Mouse (Mus musculus): ENCODE measurements around the gene Plekha5.
A peak's percentile ranks its signal among the peaks of the same experiment; 100 is the strongest.

The Plekha5 gene

GRCm38 (mm10) chr6:140455851-140456250 is 32.0 kb downstream of the Plekha5 start:
- no peak for DNase-seq (ENCODE audit: low spot score)

GRCm38 (mm10) chr6:140456393-140457163 is 32.7 kb downstream of the Plekha5 start:
- DNase-seq (ENCODE audit: low spot score): no peak

GRCm38 (mm10) chr6:140460398-140460797 is 36.5 kb downstream of the Plekha5 start:
- DNase-seq (ENCODE audit: low spot score): no peak

GRCm38 (mm10) chr6:140464818-140465217 is 41.0 kb downstream of the Plekha5 start:
- DNase-seq (ENCODE audit: low spot score): no peak

- no peak for DNase-seq (ENCODE audit: low spot score)
Measured at GRCm38 (mm10) chr6:140465946-140466646, 42.2 kb downstream of the Plekha5 start.

GRCm38 (mm10) chr6:140466841-140467240 is 43.0 kb downstream of the Plekha5 start:
- no peak for DNase-seq (ENCODE audit: low spot score)

GRCm38 (mm10) chr6:140467851-140468250 is 44.0 kb downstream of the Plekha5 start:
- no peak for DNase-seq (ENCODE audit: low spot score)

GRCm38 (mm10) chr6:140469791-140470190 is 45.9 kb downstream of the Plekha5 start:
- no peak for DNase-seq (ENCODE audit: low spot score)

GRCm38 (mm10) chr6:140471751-140472150 is 47.9 kb downstream of the Plekha5 start:
- no peak for DNase-seq (ENCODE audit: low spot score)

- no peak for DNase-seq (ENCODE audit: low spot score)
Measured at GRCm38 (mm10) chr6:140472345-140472744, 48.5 kb downstream of the Plekha5 start.

GRCm38 (mm10) chr6:140475393-140476087 is 51.7 kb downstream of the Plekha5 start:
- DNase-seq (ENCODE audit: low spot score): no peak

GRCm38 (mm10) chr6:140476981-140477380 is 53.1 kb downstream of the Plekha5 start:
- no peak for DNase-seq (ENCODE audit: low spot score)

- DNase-seq (ENCODE audit: low spot score): no peak
Measured at GRCm38 (mm10) chr6:140478031-140478430, 54.2 kb downstream of the Plekha5 start.

- no peak for DNase-seq (ENCODE audit: low spot score)
Measured at GRCm38 (mm10) chr6:140478943-140479342, 55.1 kb downstream of the Plekha5 start.

GRCm38 (mm10) chr6:140480425-140481081 is 56.7 kb downstream of the Plekha5 start:
- DNase-seq (ENCODE audit: low spot score): no peak

GRCm38 (mm10) chr6:140481701-140482460 is 58.0 kb downstream of the Plekha5 start:
- DNase-seq (ENCODE audit: low spot score): no peak

GRCm38 (mm10) chr6:140484170-140484569 is 60.3 kb downstream of the Plekha5 start:
- no peak for DNase-seq (ENCODE audit: low spot score)

- no peak for DNase-seq (ENCODE audit: low spot score)
Measured at GRCm38 (mm10) chr6:140485636-140486035, 61.8 kb downstream of the Plekha5 start.

GRCm38 (mm10) chr6:140486685-140487084 is 62.8 kb downstream of the Plekha5 start:
- peak; percentile 31 for DNase-seq (ENCODE audit: low spot score)

- no peak for DNase-seq (ENCODE audit: low spot score)
Measured at GRCm38 (mm10) chr6:140487489-140487888, 63.6 kb downstream of the Plekha5 start.

GRCm38 (mm10) chr6:140488673-140489072 is 64.8 kb downstream of the Plekha5 start:
- no peak for DNase-seq (ENCODE audit: low spot score)

Data from yolk sac, embryonic 10.5 days (tissue).